Mouse (Mus musculus) mesoderm, embryonic 11.5 days (tissue): ENCODE results near the gene Spata2.

Experiments
- DNase-seq: peaks from one replicate; pipeline ENCODE4 v3.0.0-alpha.2; 2012; ENCODE audit warnings: low read depth, low spot score

The Spata2 gene

GRCm38 (mm10) chr2:167483081-167483826 is 9.4 kb downstream of the Spata2 start:
- DNase-seq: no peak

GRCm38 (mm10) chr2:167482681-167483080 is 10.0 kb downstream of the Spata2 start:
- no peak for DNase-seq

GRCm38 (mm10) chr2:167479501-167479900 is 13.2 kb downstream of the Spata2 start:
- DNase-seq: no peak

GRCm38 (mm10) chr2:167478128-167478527 is 14.6 kb downstream of the Spata2 start:
- DNase-seq: peak; percentile 17

- no peak for DNase-seq
Measured at GRCm38 (mm10) chr2:167476762-167477161, 15.9 kb downstream of the Spata2 start.

- DNase-seq: peak; percentile 55
Measured at GRCm38 (mm10) chr2:167476200-167476688, 16.4 kb downstream of the Spata2 start.

GRCm38 (mm10) chr2:167475596-167475995 is 17.1 kb downstream of the Spata2 start:
- no peak for DNase-seq

GRCm38 (mm10) chr2:167474218-167474617 is 18.5 kb downstream of the Spata2 start:
- DNase-seq: no peak

- DNase-seq: no peak
Measured at GRCm38 (mm10) chr2:167471585-167471984, 21.1 kb downstream of the Spata2 start.

- DNase-seq: no peak
Measured at GRCm38 (mm10) chr2:167470611-167471010, 22.1 kb downstream of the Spata2 start.

GRCm38 (mm10) chr2:167468444-167468843 is 24.2 kb downstream of the Spata2 start:
- DNase-seq: no peak

GRCm38 (mm10) chr2:167467214-167467613 is 25.5 kb downstream of the Spata2 start:
- DNase-seq: no peak

GRCm38 (mm10) chr2:167465951-167466350 is 26.7 kb downstream of the Spata2 start:
- no peak for DNase-seq

GRCm38 (mm10) chr2:167463802-167464201 is 28.9 kb downstream of the Spata2 start:
- no peak for DNase-seq

- peak; percentile 73 for DNase-seq
Measured at GRCm38 (mm10) chr2:167462954-167463353, 29.7 kb downstream of the Spata2 start.

- DNase-seq: no peak
Measured at GRCm38 (mm10) chr2:167459071-167459865, 33.4 kb downstream of the Spata2 start.

GRCm38 (mm10) chr2:167458548-167458947 is 34.1 kb downstream of the Spata2 start:
- DNase-seq: no peak

- DNase-seq: no peak
Measured at GRCm38 (mm10) chr2:167457213-167457612, 35.5 kb downstream of the Spata2 start.

- DNase-seq: no peak
Measured at GRCm38 (mm10) chr2:167456361-167457020, 36.2 kb downstream of the Spata2 start.

- DNase-seq: no peak
Measured at GRCm38 (mm10) chr2:167453814-167454213, 38.9 kb downstream of the Spata2 start.

- DNase-seq: no peak
Measured at GRCm38 (mm10) chr2:167450647-167451046, 42.0 kb downstream of the Spata2 start.
